Mouse (Mus musculus): Measurements from ENCODE around the gene Clpx.

DNA sequence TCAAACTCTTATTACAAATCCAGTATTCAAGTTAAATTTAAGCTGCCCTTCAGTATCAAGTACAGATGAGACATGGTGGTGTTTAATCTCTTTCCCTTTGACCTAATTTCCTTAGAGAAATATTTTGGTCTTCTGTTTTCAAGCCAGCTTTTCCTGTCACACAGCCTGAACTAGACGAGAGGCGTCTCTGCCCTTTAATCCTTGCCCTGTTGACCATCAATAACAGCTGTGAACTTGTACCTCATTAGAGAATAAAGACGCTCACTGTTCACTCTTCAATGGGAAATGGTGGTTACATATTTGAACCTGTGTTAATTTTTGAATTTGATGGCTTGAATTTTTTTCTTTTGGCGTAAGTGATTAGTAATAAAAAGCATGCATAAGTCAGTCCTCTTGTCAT lies 10.2 kb downstream of the Clpx start:
- TF ChIP-seq CTCF (conservative IDR thresholded peaks at IDR 0.05 in 1 of 2, IDR thresholded peaks at IDR 0.05 in 1 of 2; ENCODE audit: low read depth in 2 of 2, low read length in 2 of 2) (no peak), POLR2A (IDR thresholded peaks at IDR 0.05; ENCODE audit: low read depth, low read length) (no peak), ZC3H11A (IDR thresholded peaks at IDR 0.05; ENCODE audit: low read depth, low read length) (no peak), ZNF384 (IDR thresholded peaks at IDR 0.05; ENCODE audit: low read depth, low read length) (no peak), TCF12 (IDR thresholded peaks at IDR 0.05; ENCODE audit: low read depth, low read length) (no peak), CHD2 (IDR thresholded peaks at IDR 0.05; ENCODE audit: low read length) (no peak), EP300 (IDR thresholded peaks at IDR 0.05; ENCODE audit: low read length) (no peak)

Measured in CH12.LX (cell line).